Mouse (Mus musculus): Measurements from ENCODE around the gene Gm21149.
"Not testable (repeated sequence)": the region's sequence is repeated elsewhere in the genome, so short reads cannot be mapped to it uniquely, and the experiment has no call there.

The Gm21149 gene

GRCm38 (mm10) chr5:15461613-15462012 lies 14.7 kb downstream of the Gm21149 start:
- in situ Hi-C loops (cut with MseI, MboI) = not testable (repeated sequence)

- in situ Hi-C loops (cut with MseI, MboI) = not testable (repeated sequence)
These were observed 18.3 kb downstream of the Gm21149 start for GRCm38 (mm10) chr5:15457865-15458571.
